Mouse (Mus musculus) ovary, postnatal 14 days (tissue): ENCODE results near the gene Ttc7.

Experiments
- DNase-seq: peaks from one replicate; pipeline ENCODE4 v3.0.0; 2022; ENCODE audit warnings: low spot score

Gene Ttc7

DNA sequence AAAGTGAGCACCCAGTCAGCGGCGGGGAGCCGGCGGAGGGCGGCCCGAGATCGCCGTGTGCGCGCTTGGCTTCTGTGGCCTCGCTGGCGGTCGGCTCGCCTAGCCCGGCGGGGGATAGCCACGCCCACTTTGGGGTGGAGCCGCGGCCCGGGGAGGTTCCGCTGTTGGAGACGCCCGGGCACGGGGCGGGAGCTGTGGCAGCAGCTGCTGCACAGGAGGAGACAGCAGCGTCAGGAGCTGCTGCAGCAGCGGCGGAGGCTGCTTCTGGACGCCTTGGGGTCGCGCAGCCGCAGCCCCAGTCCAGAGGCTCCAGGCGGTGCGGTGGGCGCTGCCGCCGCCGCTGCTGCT lies at the start of gene Ttc7:
Ttc7 (plus strand) TSS at position 181 of the 348 bp plus-strand sequence.
- DNase-seq, result peak; percentile 98

DNA sequence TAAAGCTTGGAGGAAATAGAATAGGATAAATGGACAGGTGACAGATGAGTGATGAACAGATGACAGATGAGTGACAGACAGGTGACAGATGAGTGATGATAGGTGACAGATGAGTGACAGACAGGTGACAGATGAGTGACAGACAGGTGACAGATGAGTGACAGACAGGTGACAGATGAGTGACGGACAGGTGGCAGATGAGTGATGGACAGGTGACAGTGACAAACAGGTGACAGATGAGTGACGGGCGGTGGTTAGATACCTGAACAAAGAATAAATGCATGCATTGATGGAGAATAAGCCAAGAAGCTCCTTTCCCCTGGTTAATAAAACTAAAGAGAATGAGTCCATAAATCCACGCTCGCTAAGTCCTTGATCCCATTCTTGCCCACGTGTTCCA lies 47.7 kb upstream of the Ttc7 start:
- no peak for DNase-seq

- no peak for DNase-seq
These were observed 45.7 kb upstream of the Ttc7 start for GRCm38 (mm10) chr17:87236725-87237650.

- DNase-seq, result no peak
These were observed 44.9 kb upstream of the Ttc7 start for GRCm38 (mm10) chr17:87237826-87238225.

GRCm38 (mm10) chr17:87246103-87246502 lies 36.6 kb upstream of the Ttc7 start:
- no peak for DNase-seq

DNA sequence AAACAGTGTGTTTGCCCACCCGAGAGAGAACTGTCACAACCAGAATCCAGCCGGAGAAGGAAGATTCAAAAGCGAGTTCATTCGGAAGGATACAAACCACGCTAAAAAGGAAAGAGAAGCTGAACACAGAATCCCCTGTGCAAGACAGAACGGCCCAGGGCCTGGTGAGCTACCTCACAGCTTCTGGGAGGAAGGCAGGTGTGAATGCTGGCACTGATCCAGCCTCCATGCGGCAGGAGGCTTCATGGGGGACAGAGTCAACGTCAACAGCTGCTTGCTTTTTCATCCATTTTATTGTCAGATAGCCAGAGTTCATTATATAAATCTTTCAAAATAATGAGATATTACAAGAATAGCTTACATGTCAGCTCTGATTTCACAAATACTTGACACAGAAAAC lies 28.3 kb upstream of the Ttc7 start:
- no peak for DNase-seq

- no peak for DNase-seq
These were observed 27.0 kb upstream of the Ttc7 start for GRCm38 (mm10) chr17:87255672-87256071.

DNA sequence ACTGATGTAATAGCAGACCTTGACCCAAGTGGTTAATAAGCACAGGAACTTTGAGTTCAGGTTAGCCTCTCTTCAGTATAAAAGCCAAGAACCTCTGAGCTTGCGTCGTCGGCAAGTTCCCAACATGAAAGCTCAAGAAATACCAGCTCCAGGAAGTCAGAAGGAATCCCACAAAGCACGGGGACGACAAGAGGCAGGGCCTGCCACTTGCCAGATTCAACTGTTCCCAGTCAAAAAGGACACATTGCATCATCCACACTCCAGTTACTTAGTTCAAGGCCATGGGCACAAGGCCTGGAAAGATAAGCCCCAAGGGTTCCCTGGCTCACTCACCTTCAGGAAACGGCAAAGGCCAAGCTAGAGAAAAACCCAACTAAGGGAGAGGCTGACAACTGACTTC lies 19.3 kb upstream of the Ttc7 start:
- no peak for DNase-seq

- DNase-seq, result no peak
These were observed 18.4 kb upstream of the Ttc7 start for GRCm38 (mm10) chr17:87264054-87264830.

- no peak for DNase-seq
These were observed 17.5 kb upstream of the Ttc7 start for GRCm38 (mm10) chr17:87264927-87265791.

- peak; percentile 94 for DNase-seq
These were observed 16.9 kb upstream of the Ttc7 start, which contains the start of gene Mcfd2 for GRCm38 (mm10) chr17:87265792-87266186. Mcfd2 (minus strand) TSS chr17:87265935.

DNA sequence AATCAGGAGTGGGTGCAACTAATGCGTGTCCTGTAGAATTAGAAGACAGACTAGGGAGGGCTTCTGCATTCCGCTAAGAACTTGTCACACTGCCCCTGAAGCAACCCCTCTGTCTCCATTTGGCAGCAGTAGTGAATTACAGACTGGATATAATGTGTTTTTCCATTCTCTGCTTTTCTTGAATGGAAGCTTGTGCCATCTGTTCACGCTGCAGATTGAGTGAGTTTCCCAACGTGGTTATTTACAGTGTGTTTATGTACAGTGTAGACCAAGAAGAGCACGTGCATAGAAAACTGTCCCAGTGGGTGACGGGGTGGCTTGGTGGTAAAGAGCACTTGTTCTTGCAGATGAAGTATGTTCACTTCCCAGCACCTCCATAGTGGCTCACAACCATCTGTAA lies 13.2 kb upstream of the Ttc7 start:
- DNase-seq, result no peak

DNA sequence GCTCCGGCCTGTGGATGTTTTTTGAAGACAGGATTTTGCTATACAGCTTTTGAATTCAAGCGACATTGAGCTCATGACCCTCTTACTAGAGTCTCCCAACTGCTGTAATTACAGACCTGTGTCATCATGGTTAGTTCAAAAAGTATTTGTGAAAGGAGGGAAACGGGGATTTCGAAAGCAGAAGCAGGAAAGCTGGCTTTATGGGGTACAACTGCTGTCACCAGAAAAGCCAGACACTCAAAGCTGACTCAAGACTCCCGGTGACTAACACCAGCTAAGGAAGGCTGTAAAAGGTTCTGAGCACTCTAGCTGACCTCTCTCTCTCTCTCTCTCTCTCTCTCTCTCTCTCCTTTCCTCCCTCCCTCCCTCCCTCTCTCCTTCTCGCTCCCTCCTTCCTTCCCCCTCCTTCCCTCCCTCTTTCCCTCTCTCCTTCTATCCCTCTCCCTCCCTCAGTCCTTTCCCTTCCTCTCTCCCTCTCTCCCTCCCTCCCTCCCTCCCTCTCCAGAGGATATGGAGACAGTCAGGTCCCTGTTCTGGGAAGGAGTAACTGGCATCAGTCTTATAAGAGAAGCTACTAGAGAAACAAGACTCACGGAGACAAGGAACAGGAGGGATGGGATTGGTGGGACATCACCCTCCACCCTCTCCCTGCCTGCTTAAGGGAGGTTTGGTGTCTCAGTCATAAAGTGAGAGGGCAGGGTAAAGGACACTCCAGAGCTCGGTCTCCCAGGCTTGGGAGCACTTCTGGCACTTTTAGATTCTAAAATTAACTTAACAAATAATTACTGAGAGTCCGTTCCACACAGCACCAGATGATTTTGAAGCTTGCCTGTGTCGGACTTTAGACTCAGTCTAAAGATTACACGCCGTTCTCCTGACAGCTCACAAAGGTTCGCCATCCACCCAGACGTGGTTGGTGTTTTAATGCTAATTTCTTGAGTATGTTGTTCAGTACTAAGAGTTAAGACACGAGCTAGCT lies 7.0 kb upstream of the Ttc7 start:
- DNase-seq, result no peak

- DNase-seq, result peak; percentile 83
These were observed 530 bp upstream of the Ttc7 start for GRCm38 (mm10) chr17:87282007-87282705.

DNA sequence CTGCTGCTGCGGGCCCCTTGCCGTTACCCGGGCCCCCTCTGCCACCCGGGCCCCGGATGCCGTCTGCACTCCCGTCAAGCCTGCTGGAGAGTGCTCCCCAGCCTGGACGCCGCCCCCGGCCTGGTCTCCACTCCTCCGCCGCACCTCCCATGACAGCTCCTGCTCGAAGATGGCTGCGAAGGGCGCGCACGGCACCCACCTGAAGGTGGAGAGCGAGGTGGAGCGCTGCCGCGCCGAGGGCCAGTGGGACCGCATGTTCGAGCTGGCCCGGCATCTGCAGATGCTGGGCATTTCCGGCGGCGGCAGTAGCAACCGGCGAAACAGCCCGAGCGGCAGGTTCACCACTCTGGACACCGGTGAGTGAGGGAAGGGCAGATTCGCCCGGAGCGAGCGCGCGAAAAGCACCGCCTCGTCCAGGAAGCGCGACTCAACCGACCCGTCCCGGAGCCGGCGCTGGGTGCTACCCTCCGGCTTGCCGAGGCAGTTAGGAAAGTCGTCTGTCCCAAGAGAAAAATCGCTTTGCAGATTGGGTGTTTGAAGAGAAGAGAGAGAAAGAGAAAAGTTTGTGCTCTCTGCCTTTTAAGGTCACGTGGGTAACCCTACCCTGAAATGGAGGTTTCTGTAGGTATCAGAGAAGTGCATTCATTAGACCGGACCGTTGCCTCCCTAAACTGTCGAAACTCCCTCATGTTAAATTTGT lies 519 bp downstream of the Ttc7 start:
- no peak for DNase-seq

DNA sequence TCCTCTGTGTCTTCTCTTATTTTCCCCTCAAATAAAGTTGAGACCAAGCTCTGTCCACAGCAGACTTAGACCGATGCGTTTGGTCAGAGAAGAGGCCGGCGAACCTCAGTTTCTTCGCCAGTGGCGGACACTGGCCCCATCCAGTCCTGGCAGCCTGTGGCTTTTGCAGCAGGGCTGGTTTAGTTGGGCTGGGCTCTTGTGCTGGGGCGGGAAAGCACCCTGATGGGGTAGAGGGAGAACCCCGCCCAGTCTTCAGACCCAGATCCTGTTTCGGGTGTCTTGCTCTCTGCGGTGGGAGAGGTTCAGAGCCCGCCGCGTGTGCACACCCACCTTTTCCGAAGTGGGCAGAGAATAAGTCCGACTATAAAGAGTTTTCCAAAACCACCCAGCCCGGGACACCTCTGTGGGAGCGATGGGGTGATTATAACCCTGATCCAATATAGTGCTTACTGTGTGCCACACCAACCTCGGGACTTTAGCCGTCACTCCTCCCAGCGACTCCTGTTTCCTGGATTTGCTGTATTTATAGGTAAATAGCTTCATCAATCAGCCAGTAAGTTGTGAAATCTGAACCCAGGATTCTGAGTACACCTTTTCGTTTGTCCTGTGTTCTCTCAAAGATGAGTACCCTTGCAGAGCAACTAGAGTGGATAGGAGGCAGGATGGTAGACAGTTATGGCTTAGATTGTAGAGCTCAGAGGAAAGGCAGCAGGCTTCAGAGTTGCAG lies 1.2 kb downstream of the Ttc7 start:
- no peak for DNase-seq

GRCm38 (mm10) chr17:87284482-87285040 lies 1.9 kb downstream of the Ttc7 start:
- DNase-seq, result no peak

GRCm38 (mm10) chr17:87285731-87286465 lies 3.2 kb downstream of the Ttc7 start:
- no peak for DNase-seq
